Mouse (Mus musculus): ENCODE results near the gene Zc3hc1. TPM values are rescaled to one million over a fixed set of nuclear protein-coding genes. Genes with fewer than 3 reads are reported as not detected.

Zc3hc1 gene
- total RNA-seq, 1 experiment, result 64.4 TPM

DNA sequence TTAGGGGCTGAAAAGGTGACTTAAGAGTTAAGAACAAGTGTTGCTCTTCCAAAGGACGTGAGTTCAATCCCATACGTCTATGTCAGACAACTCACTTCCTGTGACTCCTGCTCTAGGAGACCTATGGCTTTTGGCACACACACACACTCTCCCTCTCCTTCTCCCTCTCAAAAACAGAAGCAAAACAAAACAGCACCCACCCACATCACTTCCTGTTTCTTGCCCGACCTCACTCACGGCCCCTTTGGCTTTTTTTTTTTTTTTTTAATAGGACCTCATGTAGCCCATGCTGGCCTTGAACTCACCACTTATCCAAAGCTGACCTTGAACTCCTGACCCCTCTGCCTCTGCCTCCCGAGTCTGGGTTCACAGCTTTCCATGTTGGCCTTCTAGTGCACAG lies 36.1 kb downstream of the Zc3hc1 start:
- H3K27ac ChIP-seq (ENCODE audit: insufficient read depth, low read depth, low read length, poor library complexity, severe bottlenecking), result no peak overlapping the region
- H3K9me3 ChIP-seq (ENCODE audit: control insufficient read depth, insufficient read depth, low read depth, low read length), result no peaks in the 10 kb centered on the region
- no peak overlapping the region for H3K4me3 ChIP-seq (ENCODE audit: insufficient read depth in 1 of 2, low read depth in 1 of 2, low read length in 2 of 2, poor library complexity in 1 of 2, severe bottlenecking in 1 of 2)
- H3K36me3 ChIP-seq (ENCODE audit: control insufficient read depth, insufficient read depth, low read length, poor library complexity, severe bottlenecking), result no peaks in the 10 kb centered on the region
- no peak for DNase-seq (ENCODE audit: low read depth, low spot score)
- no peak overlapping the region for H3K9ac ChIP-seq (ENCODE audit: insufficient read depth, low read depth, low read length, poor library complexity, severe bottlenecking)
- in situ Hi-C loops (cut with MboI; ENCODE audit: low sequenced_read_pairs in 2 of 2, unreplicated experiment in 2 of 2), result no loop called here
- H3K4me1 ChIP-seq (ENCODE audit: control insufficient read depth in 2 of 2, insufficient read depth in 2 of 2, low read length in 2 of 2, poor library complexity in 1 of 2), result peaks cover 2 to 3% of the 10 kb centered on the region in 2 experiments; a peak in 1 of 4 replicates
- TF ChIP-seq ZNF384 (IDR thresholded peaks at IDR 0.05; ENCODE audit: low read depth, low read length), result 0 out of 2 replicates have a peak, but pooled peaks have one; percentile 54
- TF ChIP-seq MAFK (IDR thresholded peaks at IDR 0.05; ENCODE audit: insufficient read depth, low read depth, low read length), result no peak
- no peak for TF ChIP-seq ZC3H11A (IDR thresholded peaks at IDR 0.05; ENCODE audit: borderline replicate concordance, low read depth, low read length)

DNA sequence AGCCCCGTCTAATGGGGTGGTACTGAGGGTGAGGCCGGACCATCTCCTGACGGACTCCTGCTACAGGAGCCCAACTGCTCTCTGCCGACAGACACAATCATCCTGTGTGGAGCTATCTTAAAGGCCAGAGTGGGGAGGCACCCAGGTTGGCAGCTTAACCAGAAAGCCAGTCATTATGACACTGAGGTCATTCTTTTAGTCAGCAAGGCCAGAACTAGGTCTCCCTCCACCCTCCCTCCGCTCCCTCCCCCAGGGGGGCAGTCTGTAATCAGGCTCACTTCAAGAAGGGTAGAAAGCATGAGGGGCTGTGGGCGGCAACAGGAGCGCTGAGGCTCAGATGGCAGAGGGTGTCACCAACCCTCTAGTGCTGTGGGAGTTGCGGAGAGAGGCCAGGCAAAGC lies 37.2 kb downstream of the Zc3hc1 start:
- peaks cover 2 to 3% of the 10 kb centered on the region in 2 experiments; a peak in 1 of 4 replicates for H3K4me1 ChIP-seq (ENCODE audit: control insufficient read depth in 2 of 2, insufficient read depth in 2 of 2, low read length in 2 of 2, poor library complexity in 1 of 2)
- H3K9me3 ChIP-seq (ENCODE audit: control insufficient read depth, insufficient read depth, low read depth, low read length), result no peaks in the 10 kb centered on the region
- H3K36me3 ChIP-seq (ENCODE audit: control insufficient read depth, insufficient read depth, low read length, poor library complexity, severe bottlenecking), result no peaks in the 10 kb centered on the region
- no peak for DNase-seq (ENCODE audit: low read depth, low spot score)
- no peak overlapping the region for H3K9ac ChIP-seq (ENCODE audit: insufficient read depth, low read depth, low read length, poor library complexity, severe bottlenecking)
- H3K4me3 ChIP-seq (ENCODE audit: insufficient read depth in 1 of 2, low read depth in 1 of 2, low read length in 2 of 2, poor library complexity in 1 of 2, severe bottlenecking in 1 of 2), result no peak overlapping the region
- in situ Hi-C loops (cut with MboI; ENCODE audit: low sequenced_read_pairs in 2 of 2, unreplicated experiment in 2 of 2), result no loop called here
- H3K27ac ChIP-seq (ENCODE audit: insufficient read depth, low read depth, low read length, poor library complexity, severe bottlenecking), result no peak overlapping the region
- TF ChIP-seq MAFK (IDR thresholded peaks at IDR 0.05; ENCODE audit: insufficient read depth, low read depth, low read length) (no peak), ZC3H11A (IDR thresholded peaks at IDR 0.05; ENCODE audit: borderline replicate concordance, low read depth, low read length) (no peak), ZNF384 (IDR thresholded peaks at IDR 0.05; ENCODE audit: low read depth, low read length) (no peak), HCFC1 (IDR thresholded peaks at IDR 0.05; ENCODE audit: borderline replicate concordance, insufficient read depth, low read length) (no peak), CHD2 (IDR thresholded peaks at IDR 0.05; ENCODE audit: low read depth, low read length) (no peak)

DNA sequence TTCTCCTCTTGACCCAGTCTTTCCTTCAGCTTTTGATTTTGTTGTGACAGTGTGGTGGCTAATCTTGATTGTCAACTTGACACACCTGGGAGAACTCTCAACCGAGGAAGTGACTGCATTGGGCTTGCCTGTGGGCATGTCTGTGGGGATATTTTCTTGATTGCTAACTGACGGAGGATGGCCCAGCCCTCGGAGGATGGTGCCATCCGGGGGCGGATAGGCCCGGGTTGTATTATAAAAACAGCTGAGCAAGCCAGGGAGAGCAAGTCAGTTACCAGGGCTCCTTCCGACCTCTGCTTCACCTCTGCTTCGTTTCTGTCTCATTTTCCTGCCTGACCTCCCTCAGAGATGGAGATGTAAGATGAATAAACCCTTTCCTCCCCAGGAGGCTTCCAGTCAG lies 38.1 kb downstream of the Zc3hc1 start:
- TF ChIP-seq ZNF384 (IDR thresholded peaks at IDR 0.05; ENCODE audit: low read depth, low read length) (no peak), CHD2 (IDR thresholded peaks at IDR 0.05; ENCODE audit: low read depth, low read length) (no peak), HCFC1 (IDR thresholded peaks at IDR 0.05; ENCODE audit: borderline replicate concordance, insufficient read depth, low read length) (no peak), MAFK (IDR thresholded peaks at IDR 0.05; ENCODE audit: insufficient read depth, low read depth, low read length) (no peak), ZC3H11A (IDR thresholded peaks at IDR 0.05; ENCODE audit: borderline replicate concordance, low read depth, low read length) (no peak)
- peaks cover 2 to 3% of the 10 kb centered on the region in 2 experiments; a peak in 1 of 4 replicates for H3K4me1 ChIP-seq (ENCODE audit: control insufficient read depth in 2 of 2, insufficient read depth in 2 of 2, low read length in 2 of 2, poor library complexity in 1 of 2)
- in situ Hi-C loops (cut with MboI; ENCODE audit: low sequenced_read_pairs in 2 of 2, unreplicated experiment in 2 of 2), result no loop called here
- no peaks in the 10 kb centered on the region for H3K9me3 ChIP-seq (ENCODE audit: control insufficient read depth, insufficient read depth, low read depth, low read length)
- no peak for DNase-seq (ENCODE audit: low read depth, low spot score)
- H3K27ac ChIP-seq (ENCODE audit: insufficient read depth, low read depth, low read length, poor library complexity, severe bottlenecking), result no peak overlapping the region
- H3K36me3 ChIP-seq (ENCODE audit: control insufficient read depth, insufficient read depth, low read length, poor library complexity, severe bottlenecking), result no peaks in the 10 kb centered on the region
- no peak overlapping the region for H3K9ac ChIP-seq (ENCODE audit: insufficient read depth, low read depth, low read length, poor library complexity, severe bottlenecking)
- no peak overlapping the region for H3K4me3 ChIP-seq (ENCODE audit: insufficient read depth in 1 of 2, low read depth in 1 of 2, low read length in 2 of 2, poor library complexity in 1 of 2, severe bottlenecking in 1 of 2)

DNA sequence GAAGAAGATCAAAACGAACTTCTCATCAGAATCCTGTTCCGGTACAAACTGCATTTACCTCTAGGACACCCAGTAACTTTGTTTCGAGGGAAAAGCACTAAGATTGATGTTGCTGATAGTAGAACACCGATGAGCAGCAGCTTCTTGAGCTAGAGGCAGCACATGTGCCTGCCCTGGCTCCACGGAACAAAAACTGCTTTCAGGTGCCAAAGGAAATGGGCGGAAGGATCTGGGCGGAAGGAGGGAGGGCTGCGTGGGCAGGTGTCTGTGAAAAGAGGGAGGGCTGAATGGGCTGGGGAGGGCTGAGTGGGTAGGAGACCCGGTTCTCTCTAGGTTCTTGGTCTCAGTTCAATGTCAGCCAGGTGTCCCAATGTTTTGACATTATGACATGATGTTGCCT lies 39.5 kb downstream of the Zc3hc1 start:
- Histone ChIP-seq H3K9ac (ENCODE audit: insufficient read depth, low read depth, low read length, poor library complexity, severe bottlenecking) (no peak overlapping the region), H3K27ac (ENCODE audit: insufficient read depth, low read depth, low read length, poor library complexity, severe bottlenecking) (no peak overlapping the region), H3K36me3 (ENCODE audit: control insufficient read depth, insufficient read depth, low read length, poor library complexity, severe bottlenecking) (no peaks in the 10 kb centered on the region), H3K4me1 (ENCODE audit: control insufficient read depth in 2 of 2, insufficient read depth in 2 of 2, low read length in 2 of 2, poor library complexity in 1 of 2) (peaks cover 0 to 3% of the 10 kb centered on the region in 2 experiments; a peak in 1 of 4 replicates), H3K9me3 (ENCODE audit: control insufficient read depth, insufficient read depth, low read depth, low read length) (no peaks in the 10 kb centered on the region), H3K4me3 (ENCODE audit: insufficient read depth in 1 of 2, low read depth in 1 of 2, low read length in 2 of 2, poor library complexity in 1 of 2, severe bottlenecking in 1 of 2) (no peak overlapping the region)
- no peak for DNase-seq (ENCODE audit: low read depth, low spot score)
- in situ Hi-C loops (cut with MboI; ENCODE audit: low sequenced_read_pairs in 2 of 2, unreplicated experiment in 2 of 2), result no loop called here
- TF ChIP-seq HCFC1 (IDR thresholded peaks at IDR 0.05; ENCODE audit: borderline replicate concordance, insufficient read depth, low read length) (no peak), CHD2 (IDR thresholded peaks at IDR 0.05; ENCODE audit: low read depth, low read length) (no peak), ZC3H11A (IDR thresholded peaks at IDR 0.05; ENCODE audit: borderline replicate concordance, low read depth, low read length) (no peak)

DNA sequence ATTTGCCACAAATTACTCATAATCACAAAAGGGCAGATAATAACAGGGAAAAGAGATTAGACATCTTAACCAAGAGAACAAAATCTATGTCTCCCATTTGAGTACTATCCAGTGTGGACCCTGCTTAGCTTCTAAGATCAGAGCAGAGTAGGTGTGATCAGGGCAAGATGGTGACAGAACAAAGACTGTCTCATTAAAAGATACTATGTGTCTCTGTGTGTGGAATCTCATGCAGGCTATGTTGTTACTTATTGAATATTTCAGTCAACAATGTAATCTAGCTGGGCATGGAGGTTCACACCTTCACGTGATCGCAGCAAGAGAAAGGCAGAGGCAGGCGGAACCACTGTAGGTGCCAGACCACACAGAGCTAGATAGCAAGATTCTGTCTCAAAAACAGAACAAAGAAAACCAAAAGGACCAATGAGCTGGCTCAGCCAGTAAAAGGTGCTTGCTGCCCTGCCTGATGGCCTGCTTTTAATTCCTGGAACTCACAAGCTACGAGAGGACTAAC lies 43.5 kb downstream of the Zc3hc1 start:
- no peak for DNase-seq (ENCODE audit: low read depth, low spot score)
- TF ChIP-seq MAFK (IDR thresholded peaks at IDR 0.05; ENCODE audit: insufficient read depth, low read depth, low read length), result no peak
- TF ChIP-seq ZNF384 (IDR thresholded peaks at IDR 0.05; ENCODE audit: low read depth, low read length), result no peak
- no peak for TF ChIP-seq ZC3H11A (IDR thresholded peaks at IDR 0.05; ENCODE audit: borderline replicate concordance, low read depth, low read length)
- TF ChIP-seq CHD2 (IDR thresholded peaks at IDR 0.05; ENCODE audit: low read depth, low read length), result no peak
- TF ChIP-seq HCFC1 (IDR thresholded peaks at IDR 0.05; ENCODE audit: borderline replicate concordance, insufficient read depth, low read length), result no peak
- in situ Hi-C loops (cut with MboI; ENCODE audit: low sequenced_read_pairs in 2 of 2, unreplicated experiment in 2 of 2), result no loop called here
- Histone ChIP-seq H3K27ac (ENCODE audit: insufficient read depth, low read depth, low read length, poor library complexity, severe bottlenecking) (no peak overlapping the region), H3K4me1 (ENCODE audit: control insufficient read depth in 2 of 2, insufficient read depth in 2 of 2, low read length in 2 of 2, poor library complexity in 1 of 2) (no peaks in the 10 kb centered on the region), H3K9ac (ENCODE audit: insufficient read depth, low read depth, low read length, poor library complexity, severe bottlenecking) (no peak overlapping the region), H3K36me3 (ENCODE audit: control insufficient read depth, insufficient read depth, low read length, poor library complexity, severe bottlenecking) (no peaks in the 10 kb centered on the region), H3K9me3 (ENCODE audit: control insufficient read depth, insufficient read depth, low read depth, low read length) (no peaks in the 10 kb centered on the region), H3K4me3 (ENCODE audit: insufficient read depth in 1 of 2, low read depth in 1 of 2, low read length in 2 of 2, poor library complexity in 1 of 2, severe bottlenecking in 1 of 2) (no peak overlapping the region)

All from ES-E14 (cell line).